Mouse (Mus musculus): ENCODE data around the gene Pga5.
A peak's percentile ranks its signal among the peaks of the same experiment; 100 is the strongest.

Pga5 gene

GRCm38 (mm10) chr19:10701013-10701726 is 23.3 kb upstream of the Pga5 start:
- no peak for DNase-seq

GRCm38 (mm10) chr19:10699851-10700250 is 22.0 kb upstream of the Pga5 start:
- DNase-seq = peak; percentile 31

- no peak for DNase-seq
These were observed 20.5 kb upstream of the Pga5 start for GRCm38 (mm10) chr19:10698131-10698991.

DNA sequence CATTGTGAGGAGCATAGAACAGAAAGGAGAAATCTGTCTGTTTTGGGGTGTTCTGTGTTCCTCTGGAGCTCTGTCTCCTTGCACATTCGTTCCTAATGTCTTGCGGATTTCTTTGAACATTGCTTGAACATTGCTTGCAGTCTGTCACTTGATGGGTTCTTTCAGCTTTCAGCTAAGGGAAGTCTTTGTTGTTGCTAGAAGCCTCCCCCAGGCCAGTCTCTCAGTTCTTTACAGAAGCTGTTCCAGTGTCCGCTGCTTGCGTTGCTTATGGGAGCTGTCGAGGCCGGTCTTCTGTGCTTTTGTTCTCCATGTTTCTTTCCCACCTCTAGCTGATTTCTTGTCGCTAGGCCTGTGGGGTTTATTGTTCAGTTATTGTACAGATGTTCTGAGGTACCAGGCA is 17.9 kb upstream of the Pga5 start:
- no peak for DNase-seq

DNA sequence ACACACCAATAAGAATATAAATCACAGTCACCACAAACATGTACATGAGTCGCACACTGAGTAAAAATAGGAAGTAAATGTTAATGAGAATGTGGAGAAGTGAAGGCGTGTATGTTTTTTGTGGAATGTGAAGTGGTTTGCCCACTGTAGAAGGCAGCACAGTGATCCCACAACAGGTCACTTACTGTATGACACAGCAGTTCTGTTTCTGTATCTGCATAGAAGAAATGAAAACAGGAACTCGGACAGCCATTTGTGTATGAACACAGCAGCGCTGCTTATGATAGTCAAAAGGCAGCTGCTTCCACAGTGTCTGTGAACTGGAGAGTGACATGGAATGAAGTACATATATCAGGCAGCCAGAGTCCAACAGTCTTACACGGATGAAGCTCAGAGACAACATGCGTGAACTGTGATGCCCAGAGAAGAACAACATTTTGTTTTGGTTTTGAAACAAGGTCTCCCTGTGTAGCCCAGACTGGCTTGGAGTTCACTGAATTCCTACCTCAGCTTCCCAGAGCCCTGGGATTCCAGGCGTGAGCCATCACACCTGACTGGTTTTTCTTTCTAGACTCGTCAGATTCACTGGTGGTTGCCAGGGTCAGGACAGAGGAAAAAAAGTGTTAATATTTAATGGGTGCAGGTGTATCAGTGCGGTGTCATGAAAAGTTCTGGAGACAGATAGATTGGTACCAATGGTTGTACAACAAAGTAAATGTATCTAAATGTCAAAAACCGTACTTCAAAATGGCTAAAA is 16.2 kb upstream of the Pga5 start:
- no peak for DNase-seq

DNA sequence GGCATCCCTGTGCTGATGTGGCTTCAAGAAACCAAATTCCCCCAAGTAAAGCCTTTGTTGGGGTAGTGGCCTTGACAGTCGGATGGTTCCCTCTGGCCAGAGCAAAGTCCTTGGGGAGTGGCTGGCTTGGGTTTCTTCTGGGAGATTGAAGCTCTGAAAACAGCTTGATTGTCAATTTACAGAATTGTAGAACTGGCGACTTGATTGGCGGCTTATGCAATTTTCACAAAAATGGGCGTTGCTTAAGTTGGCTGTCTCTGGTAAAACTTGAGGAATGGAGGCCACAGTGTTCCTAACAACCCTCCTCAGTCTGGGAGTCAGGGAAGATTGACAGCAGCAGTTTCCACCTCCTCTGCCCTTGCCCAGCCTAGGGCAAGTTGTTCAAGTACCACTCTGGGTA is 14.5 kb upstream of the Pga5 start:
- no peak for DNase-seq

DNA sequence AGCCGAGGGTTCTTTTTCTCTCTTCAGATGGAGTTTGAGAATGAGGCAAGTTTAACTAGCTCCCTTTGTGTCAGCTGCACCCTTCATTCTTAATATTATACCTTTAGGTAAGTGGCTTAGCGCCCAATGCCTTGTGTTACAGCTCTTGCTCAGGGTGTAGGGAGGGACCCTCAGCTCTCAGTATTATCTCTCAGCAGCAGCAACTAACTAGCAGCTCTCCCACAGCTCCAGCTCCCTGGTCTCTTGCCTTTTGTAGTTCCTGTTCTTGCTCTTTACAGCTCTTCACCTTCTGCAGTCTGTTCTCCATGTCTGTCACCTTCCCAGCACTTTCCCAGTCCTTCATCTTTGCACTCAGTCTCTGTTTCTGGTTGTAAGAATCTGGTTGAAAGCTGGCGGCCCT is 13.8 kb upstream of the Pga5 start:
- DNase-seq = peak; percentile 58

DNA sequence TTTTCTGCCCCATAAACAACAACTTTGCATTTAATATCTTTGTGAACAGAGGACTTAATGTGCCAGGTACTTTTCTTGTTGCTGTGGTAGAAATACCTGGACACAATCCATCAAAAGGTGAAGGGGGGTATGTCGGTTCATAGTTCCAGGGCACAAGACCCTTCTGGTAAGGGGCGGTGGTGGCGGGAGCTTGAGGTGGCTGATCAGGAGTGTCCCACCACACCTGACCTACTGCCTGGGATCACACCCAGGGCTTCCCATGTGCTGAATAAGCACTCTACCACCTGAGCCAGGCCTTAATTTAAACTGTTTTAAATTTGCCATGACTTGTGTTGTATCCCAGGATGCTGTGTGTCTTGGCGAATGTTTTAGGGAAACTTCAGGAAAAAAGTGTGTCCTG is 13.2 kb upstream of the Pga5 start:
- DNase-seq = no peak

DNA sequence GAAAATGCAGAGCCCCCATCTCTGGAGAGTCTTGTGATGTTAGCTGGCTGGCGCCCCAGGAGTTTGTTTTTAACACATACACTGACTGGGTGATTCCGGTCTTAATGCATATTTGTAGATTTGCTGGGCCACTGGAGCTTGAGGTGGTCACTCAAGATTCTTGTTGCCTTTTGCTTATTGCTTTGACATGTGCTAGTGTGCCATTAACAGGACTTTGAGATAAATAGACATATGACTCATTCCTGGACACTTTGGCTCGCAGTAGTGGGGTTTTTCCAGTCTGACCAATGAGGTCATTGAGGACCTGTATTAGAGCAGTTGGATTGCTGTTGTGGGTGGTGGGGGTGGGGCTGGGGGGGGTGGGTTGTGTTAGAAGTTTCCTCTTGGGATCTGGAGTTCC is 12.5 kb upstream of the Pga5 start:
- no peak for DNase-seq

- no peak for DNase-seq
These were observed 11.7 kb upstream of the Pga5 start for GRCm38 (mm10) chr19:10689470-10690166.

DNA sequence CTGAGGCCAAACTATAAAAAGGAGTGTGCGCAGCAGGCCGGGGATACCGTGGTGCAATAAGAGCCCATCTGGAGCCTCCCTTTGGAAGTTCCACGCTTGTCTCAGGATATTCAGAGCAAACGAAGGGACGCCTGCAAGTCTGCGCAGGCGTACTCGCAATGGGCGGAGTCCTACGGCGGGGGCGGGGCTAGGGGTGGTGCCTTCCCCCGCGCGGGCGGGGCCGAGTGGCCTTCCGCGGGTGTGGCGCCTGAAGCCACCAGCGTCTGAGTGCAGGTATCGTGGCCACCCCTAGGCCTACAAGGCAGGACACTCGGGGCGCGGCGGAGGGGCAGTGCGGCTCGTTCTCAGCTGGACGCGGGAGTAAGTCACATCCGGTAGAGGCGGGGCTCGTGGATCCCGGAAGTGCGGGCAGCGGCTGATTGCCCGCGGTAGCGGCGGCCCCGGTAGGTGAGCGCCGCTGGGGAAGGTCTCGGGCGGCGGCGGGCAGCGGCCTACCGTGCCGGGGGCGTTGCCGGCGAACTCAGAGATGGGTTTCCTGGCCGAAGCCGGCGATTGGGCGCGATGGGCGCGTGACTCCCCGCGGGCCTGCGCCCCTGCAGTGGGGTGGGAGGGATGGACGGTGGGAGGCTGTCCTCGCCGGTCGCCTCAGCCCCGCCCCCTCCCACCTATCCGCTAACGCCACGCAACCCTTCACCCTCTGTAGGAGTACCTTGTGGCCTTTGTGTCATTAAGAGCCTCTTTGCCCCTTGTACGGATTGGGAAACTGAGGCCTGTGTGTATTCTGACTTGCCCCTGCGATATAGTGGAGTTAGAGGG is 10.9 kb upstream of the Pga5 start, which contains the start of gene Vps37c:
Gene Vps37c, plus strand, starts transcription at position 199 of the 816 bp plus-strand sequence.
- peak; percentile 97 for DNase-seq

GRCm38 (mm10) chr19:10685727-10686126 is 7.9 kb upstream of the Pga5 start:
- DNase-seq = no peak

- DNase-seq = no peak
These were observed 7.2 kb upstream of the Pga5 start for GRCm38 (mm10) chr19:10685081-10685480.

GRCm38 (mm10) chr19:10681571-10681970 is 3.7 kb upstream of the Pga5 start:
- no peak for DNase-seq

DNA sequence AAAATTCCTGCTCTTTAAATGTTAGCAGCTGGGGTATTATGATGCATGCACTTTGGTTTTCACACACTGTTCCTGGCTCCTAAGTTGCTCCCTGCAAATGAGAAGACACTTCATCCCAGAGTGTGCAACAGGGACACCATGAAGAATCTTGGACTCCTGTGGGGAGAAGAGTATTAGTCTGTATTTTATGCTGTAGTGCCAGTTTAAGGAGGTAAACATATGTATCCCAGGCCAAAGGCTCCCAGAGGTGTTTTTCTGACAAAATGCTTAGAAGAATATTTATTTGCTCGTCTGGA is 849 bp upstream of the Pga5 start:
- DNase-seq = no peak

- DNase-seq = no peak
These were observed 1.2 kb downstream of the Pga5 start for GRCm38 (mm10) chr19:10676656-10677055.

DNA sequence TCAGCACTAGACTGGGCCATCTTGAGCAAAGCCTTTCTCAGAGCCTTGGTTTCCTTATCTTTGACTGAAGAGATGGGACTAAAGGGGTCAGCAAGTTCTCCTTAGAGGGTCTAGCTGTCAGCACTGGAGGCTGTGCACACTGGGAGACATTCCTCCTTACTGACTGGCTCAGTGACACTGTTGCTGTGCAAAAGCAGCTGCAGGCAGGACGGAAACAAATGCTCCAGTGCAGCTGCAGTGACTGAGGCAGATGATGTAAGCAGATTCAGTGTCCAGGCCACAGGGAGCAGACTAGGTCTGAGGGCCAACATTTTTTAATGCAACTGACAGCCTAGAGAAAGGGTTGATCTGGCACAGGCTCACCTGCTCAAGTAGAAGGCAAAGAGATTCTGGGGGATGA is 4.6 kb downstream of the Pga5 start:
- no peak for DNase-seq

DNA sequence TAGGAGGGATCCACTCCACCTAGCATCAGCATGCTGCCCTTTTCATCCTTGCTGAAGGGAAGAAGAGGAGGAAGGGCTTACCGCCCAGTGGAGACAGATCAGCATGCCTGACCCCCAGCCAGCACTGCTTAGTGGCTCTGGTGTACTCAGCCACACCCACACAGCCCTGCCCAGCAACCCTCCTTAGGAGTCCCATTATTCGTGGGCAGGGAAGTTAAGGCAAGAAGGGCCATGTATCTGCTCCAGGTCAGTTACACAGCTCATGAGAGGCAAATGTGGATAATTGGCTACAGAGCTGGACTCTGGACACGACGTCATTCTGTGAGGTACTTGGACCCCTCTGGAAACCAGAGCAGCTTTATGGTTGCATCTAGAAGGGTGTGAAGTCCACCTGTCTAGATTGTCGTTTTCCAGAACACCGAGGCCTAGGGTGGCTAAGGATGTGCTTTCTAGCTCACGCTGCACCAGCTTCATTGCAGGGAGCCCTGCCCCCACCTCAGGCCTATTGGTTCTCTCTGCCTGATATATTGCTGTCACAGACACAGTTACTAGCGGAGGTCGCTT is 5.9 kb downstream of the Pga5 start:
- DNase-seq = no peak

- no peak for DNase-seq
These were observed 6.6 kb downstream of the Pga5 start for GRCm38 (mm10) chr19:10671319-10671718.

- peak; percentile 83 for DNase-seq
These were observed 12.4 kb downstream of the Pga5 start for GRCm38 (mm10) chr19:10665499-10665898.

DNA sequence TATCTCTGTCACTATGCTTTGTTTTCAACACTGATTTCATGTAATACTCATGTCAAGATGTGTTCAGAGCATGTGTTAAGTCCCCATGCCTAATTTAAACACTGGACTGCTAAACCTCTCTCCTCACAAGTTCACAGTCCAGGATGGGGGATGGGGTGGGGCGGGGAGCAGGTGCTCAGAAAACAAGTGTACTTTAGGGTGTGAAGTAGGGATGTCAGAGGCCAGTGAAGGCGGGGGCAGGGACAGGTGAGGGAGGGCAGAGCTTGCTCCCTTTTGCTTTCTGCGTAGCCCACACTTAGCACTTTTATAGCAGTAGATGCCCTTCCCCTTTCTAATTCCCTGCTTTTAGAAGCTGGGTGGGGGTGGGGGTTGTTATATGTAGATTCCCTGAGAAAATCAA is 12.8 kb downstream of the Pga5 start:
- DNase-seq = no peak

GRCm38 (mm10) chr19:10662665-10663064 is 15.2 kb downstream of the Pga5 start:
- DNase-seq = no peak
